Mouse (Mus musculus): ENCODE measurements around the gene Mapre3. TPM values are rescaled to one million over a fixed set of nuclear protein-coding genes. Genes with fewer than 3 reads are reported as not detected.

The Mapre3 gene
- total RNA-seq, 2 experiments from 2014 or later, result 34.0 to 39.6 TPM

DNA sequence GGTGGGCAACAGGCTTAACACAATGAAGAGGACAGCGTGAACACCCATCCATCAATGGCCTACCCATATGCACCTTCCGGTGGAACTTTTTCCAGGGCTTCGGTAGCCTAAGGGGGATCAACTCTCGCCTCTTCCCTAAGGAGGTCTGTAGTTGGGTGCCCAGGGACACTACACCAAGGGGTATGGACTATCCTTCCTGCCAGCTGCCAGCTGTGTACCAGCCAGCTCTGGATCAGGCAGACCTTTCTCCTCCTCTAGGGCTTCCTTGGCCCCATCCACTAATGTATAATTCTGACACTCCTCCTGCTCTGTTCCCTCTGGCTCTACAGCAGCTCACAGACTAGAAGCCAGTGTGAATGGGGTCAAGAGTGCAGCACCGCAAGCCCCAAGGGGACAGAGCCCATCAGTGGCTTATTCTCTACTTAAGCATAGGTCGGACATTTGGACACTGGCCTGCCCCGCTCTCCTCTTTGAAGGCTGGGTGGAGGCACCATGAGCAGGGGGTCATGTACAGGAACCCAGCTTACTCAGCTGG lies 99.7 kb downstream of the Mapre3 start:
- DNase-seq, result no peak
- intact Hi-C loops (cut with DNase I), result loop anchor here (2.0 kb wide), 2 partner anchors 25 to 107 kb away; partner anchors contain the start of gene Agbl5

DNA sequence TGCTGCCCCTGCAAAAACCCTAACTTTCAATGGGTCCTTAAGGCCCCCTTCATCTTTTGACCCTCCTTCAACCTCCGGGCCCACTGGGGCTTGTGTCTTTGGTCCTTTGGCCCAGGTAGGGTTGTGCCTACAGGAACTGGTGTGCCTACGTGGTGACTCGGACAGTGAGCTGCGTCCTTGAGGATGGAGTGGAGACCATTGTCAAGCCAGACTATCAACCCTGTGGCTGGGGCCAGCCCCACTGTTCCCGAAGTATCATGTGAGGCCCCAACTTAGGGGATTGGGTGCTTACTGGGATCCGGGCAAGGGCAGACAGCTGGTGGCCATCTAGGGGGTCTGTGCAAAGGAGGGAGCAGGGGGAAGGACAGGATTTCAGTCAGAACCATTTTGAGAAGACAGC lies 100.4 kb downstream of the Mapre3 start:
- intact Hi-C loops (cut with DNase I), result loop anchor here (2.0 kb wide), 2 partner anchors 26 to 108 kb away; partner anchors contain the start of gene Agbl5

DNA sequence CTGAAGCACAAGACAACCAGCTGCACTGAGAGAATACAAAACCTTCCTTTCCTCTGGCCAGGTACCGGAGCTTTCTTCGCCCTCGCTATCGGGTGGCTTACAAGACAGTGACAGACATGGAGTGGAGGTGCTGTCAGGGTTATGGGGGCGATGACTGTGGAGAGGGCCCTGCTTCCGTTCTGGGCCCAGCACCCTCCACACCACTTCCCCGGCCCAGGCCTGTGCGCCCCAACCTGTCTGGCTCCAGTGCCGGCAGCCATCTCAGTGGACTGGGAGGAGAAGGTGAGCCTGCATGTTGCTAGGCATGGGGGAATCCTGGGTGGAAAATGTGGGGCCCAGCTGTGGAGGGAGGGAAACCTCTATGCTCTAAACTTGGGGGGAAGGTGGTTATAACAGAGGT lies 101.0 kb downstream of the Mapre3 start:
- intact Hi-C loops (cut with DNase I), result loop anchor here (2.0 kb wide), 2 partner anchors 27 to 109 kb away; partner anchors contain the start of gene Agbl5
- no peak for DNase-seq

More for the DNA sequence above, 100.4 kb downstream of the Mapre3 start:
- DNase-seq, result no peak

Other genes starting within 250 kb of the Mapre3 start
- 100 to 1,000 TPM; 234 to 245 TPM for gene Kcnk3, start 226.5 kb upstream of the Mapre3 start, total RNA-seq (2021)
- gene Slc35f6, start 166.7 kb upstream of the Mapre3 start, total RNA-seq (2021), result 10 to 100 TPM; 50.0 to 53.3 TPM
- gene Cenpa, start 147.9 kb upstream of the Mapre3 start, total RNA-seq (2021), result 10 to 100 TPM; 49.5 to 55.2 TPM
- under 1 TPM; 0.69 to 0.79 TPM for gene Dpysl5, start 103.1 kb upstream of the Mapre3 start, total RNA-seq (2021)
- 10 to 100 TPM; 37.7 to 40.2 TPM for gene Tmem214, start 53.4 kb downstream of the Mapre3 start, total RNA-seq (2021)
- 1 to 10 TPM; 4.1 to 7.1 TPM for gene Agbl5, start 74.1 kb downstream of the Mapre3 start, total RNA-seq (2021)
- gene Ost4, start 93.1 kb downstream of the Mapre3 start, total RNA-seq (2021), result 100 to 1,000 TPM; 143 to 152 TPM
- gene Emilin1, start 98.8 kb downstream of the Mapre3 start, total RNA-seq (2021), result 10 to 100 TPM; 22.0 to 23.7 TPM
- gene Khk, start 106.8 kb downstream of the Mapre3 start, total RNA-seq (2021), result 10 to 100 TPM; 19.9 to 26.6 TPM
- under 1 TPM; 0.70 to 0.89 TPM for gene Cgref1, start 130.9 kb downstream of the Mapre3 start, total RNA-seq (2021)
- 10 to 100 TPM; 81.0 to 86.9 TPM for gene Preb, start 145.7 kb downstream of the Mapre3 start, total RNA-seq (2021)
- 1 to 10 TPM in 1 of 2 experiments, under 1 TPM in 1; 0.64 to 1.7 TPM for gene Tcf23, start 154.0 kb downstream of the Mapre3 start, total RNA-seq (2021)
- gene Atraid, start 233.7 kb downstream of the Mapre3 start, total RNA-seq (2021), result 10 to 100 TPM; 50.5 to 57.3 TPM
- gene Slc5a6, start 234.3 kb downstream of the Mapre3 start, total RNA-seq (2021), result 10 to 100 TPM; 11.0 to 12.1 TPM
- 10 to 100 TPM; 14.5 to 15.6 TPM for gene Cad, start 240.1 kb downstream of the Mapre3 start, total RNA-seq (2021)

Data from heart, postnatal 36 days (tissue).